Mouse (Mus musculus): ENCODE measurements around the gene Macrod1. TPM values are rescaled to one million over a fixed set of nuclear protein-coding genes. Genes with fewer than 3 reads are reported as not detected.

Macrod1 gene
- polyA plus RNA-seq, 2 experiments from 2014 or later = 2.3 TPM; not detected in 1

DNA sequence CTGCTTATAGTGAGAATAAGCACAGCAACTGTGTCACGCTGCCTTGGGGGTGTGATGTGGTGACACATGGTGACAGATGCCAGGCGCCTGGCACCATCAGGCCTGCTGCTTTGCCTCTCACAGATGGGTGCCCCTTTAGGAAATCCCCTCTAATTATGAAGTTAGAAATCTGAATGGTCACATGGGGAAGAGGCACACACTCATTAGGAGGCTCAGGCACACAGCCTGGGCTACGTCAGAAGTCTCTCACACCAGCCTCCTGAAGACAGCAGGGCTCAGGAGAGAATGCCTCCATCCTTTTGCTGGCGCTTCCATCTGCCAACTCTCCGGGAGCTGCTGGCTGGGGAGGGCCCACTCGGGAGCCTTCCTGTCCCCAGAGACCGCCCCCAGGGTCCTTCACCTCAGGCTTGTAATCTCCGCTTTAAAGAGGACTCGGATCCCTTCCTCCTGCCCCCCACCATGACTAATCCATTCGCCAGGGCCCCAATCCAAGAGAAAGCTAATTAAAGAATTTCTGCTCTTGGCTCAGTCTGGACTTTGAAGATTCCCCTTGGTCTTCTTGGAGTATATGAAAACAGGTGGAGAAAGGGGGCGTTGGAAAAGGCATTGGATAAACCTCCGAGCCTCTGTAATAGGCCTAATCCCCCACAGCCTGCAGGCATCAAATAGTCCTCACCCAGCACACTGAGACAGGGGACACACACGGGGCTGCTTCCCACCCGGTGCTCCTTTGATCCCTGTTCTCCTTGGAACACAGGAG, 26.6 kb downstream of the Macrod1 start:
- no peak for ATAC-seq

GRCm38 (mm10) chr19:7084734-7085133, 28.1 kb downstream of the Macrod1 start:
- ATAC-seq = no peak

DNA sequence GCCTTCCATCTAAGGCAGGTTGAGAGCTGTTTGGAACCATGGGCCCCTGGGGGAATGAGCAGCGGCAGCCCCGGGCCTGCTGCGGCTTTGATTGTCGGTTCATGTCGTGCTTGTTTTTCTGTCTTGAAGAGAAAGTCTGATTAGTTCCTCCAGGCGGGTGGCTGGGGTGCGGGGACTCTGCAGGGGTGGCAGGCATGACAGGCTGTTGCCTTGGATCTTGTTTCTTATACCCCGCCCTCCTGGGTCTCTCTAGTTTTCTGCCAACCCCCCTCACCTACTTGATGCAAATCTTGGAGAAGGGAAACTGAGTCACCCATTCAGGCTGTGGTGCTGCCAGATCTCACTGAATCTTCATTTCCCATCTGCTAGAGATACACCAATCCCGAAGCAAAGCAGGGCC, 31.9 kb downstream of the Macrod1 start:
- no peak for ATAC-seq

DNA sequence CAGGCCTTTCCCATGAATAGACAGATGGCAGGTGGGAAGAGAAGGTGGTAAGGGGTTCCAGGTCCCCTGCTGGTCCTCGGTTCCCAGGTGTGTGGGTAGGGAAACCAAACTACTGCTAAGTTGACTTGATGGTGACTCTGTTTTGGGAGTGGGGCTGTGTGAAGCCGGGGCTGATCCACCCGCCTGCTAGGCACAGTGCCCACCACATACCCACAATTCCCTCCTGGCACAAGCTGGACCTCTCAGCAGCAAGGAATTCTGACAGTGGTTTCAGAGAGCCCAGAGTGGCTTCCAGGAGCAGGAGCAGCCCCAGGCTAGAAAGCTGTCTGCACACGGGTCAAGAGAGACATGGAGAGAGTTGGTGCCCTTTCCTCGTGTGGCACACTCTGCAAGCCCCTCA, 32.4 kb downstream of the Macrod1 start:
- no peak for ATAC-seq

DNA sequence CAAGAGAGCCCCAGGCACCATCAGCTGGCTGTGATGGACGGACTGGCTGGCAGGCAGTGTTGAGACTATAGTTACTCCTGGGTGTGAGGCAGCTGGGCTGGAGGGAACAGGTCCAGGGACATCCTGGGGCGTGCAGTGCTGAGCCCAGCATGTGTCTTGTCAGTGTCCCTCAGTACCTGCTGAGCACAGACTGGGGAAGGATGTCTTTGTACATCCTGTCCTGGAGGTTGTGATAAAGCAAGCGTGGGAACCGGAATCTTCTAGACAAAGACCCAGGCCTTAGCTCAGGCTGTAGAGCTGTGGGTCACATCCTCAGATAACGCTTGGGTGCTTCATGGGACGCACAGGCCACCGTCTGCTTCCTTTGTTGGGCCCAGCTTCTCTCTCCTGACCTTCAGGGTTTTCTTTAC, 33.2 kb downstream of the Macrod1 start:
- no peak for ATAC-seq

DNA sequence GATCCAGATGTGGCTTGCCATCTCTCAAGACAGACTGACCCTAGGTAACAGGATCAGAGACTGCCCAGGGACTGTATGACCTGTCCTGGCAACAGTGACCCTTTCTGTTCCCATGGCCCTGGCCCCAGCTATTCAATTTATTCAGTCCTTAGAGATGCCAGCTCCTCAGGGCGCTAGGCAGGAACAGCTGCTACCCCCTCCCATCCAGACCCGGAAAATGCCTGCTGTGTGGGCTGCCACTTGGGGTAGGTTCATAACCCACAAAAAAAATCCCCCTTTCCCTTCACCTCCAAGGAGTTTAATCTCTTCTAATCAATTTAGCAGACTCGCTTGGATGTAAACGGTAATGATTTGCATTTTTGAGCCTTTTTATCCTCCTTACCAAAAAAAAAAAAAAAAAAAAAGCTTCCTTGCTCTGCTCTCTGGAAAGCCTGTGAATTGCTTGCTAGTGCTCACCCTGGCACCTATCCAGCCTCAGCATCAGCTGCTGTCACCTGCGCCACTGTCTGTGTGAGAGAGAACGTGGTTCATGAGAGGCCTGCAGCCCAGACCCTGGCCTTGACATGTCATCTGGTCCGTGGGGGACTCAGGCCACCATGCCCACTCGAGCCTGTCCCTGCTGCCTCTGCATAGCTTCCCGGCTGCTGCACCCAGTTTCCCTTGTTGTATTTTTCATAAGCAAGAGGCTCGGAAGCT, 33.9 kb downstream of the Macrod1 start:
- ATAC-seq = no peak

- no peak for ATAC-seq
Measured at GRCm38 (mm10) chr19:7091448-7092050, 34.9 kb downstream of the Macrod1 start.

DNA sequence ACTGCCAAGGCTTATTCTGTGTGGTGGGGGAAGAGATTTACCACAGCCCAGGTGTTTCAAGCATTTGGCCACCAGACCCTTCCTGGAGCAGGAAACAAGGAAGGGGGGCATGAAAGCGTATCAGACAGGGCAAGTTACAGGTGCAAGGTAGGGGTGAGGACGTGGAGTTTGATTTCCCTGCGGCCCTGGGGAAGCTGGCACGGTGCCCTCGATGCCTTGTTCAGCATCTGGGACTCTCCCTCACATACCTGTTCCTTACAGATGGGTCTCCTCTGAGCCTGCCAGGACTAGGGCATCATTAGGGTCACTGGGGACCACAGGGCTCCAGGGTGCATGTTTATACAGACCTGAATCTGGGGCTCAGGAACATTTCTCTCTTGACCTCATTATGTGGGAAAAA, 36.1 kb downstream of the Macrod1 start:
- no peak for ATAC-seq

GRCm38 (mm10) chr19:7099620-7100155, 43.1 kb downstream of the Macrod1 start:
- ATAC-seq = no peak

- ATAC-seq = no peak
Measured at GRCm38 (mm10) chr19:7102039-7102438, 45.4 kb downstream of the Macrod1 start.

GRCm38 (mm10) chr19:7103349-7103992, 46.9 kb downstream of the Macrod1 start:
- no peak for ATAC-seq

DNA sequence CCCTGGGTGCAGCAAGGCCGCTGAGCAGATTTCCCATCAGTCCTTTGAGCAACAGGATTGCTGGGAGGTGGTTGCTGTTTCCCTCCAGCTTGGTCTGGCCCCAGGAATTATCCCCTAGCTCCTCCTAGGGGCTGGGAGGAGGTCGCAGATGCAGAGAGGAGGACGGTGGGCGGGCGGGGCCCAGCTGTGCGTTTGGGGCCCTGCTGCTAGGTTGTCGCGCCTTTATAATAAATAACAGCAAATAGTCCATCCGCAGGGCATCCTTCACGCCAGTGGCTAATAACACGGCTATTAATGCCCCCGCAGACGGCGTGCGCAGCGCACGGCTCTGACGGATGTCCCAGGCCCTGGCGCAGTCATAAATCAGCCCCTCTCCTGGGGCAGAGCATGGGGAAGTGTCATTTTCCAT, 47.4 kb downstream of the Macrod1 start:
- no peak for ATAC-seq

DNA sequence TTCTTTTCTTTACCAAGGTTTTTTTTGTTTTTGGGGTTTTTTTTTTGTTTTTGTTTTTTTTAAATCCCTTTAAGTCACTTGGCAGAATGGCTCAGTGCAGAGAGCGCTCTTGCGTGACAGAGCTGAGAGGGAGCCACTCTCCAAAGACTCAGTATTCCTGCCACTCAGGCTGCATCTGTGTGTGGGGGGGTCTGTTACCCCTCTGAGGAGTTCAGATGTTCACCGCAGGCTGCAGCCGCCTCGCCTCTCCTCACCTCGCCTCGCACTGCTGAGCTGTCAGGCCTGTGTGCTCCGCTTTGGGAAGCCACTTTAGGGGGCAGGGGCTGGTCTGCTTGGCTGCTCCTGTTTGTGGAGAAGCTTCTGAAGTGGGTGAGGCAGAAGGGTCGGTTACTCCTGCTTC, 48.9 kb downstream of the Macrod1 start, which contains the start of gene Flrt1:
Gene Flrt1 (minus strand): TSS at position 186 of the 400 bp plus-strand sequence.
- ATAC-seq = no peak

DNA sequence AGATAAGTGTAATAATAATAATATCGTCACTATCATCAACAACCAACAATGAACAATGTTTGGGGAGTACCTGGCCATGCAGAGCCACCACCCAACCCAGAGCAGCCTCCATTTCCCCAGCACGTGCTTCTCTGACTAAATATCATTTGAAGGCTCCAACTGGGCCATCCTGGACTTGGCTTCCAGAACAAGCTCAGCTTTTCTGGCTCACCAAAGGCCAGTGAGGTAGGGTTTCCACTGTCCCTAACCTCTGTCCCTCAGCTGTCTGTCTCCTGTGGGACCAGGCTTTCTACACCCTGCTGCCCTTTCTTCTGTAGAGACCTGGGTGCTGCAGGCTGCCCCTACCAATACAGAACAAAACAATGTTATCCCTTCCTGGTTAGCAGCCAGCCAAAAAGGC, 50.0 kb downstream of the Macrod1 start:
- no peak for ATAC-seq

- ATAC-seq = no peak
Measured at GRCm38 (mm10) chr19:7107174-7107573, 50.6 kb downstream of the Macrod1 start.

DNA sequence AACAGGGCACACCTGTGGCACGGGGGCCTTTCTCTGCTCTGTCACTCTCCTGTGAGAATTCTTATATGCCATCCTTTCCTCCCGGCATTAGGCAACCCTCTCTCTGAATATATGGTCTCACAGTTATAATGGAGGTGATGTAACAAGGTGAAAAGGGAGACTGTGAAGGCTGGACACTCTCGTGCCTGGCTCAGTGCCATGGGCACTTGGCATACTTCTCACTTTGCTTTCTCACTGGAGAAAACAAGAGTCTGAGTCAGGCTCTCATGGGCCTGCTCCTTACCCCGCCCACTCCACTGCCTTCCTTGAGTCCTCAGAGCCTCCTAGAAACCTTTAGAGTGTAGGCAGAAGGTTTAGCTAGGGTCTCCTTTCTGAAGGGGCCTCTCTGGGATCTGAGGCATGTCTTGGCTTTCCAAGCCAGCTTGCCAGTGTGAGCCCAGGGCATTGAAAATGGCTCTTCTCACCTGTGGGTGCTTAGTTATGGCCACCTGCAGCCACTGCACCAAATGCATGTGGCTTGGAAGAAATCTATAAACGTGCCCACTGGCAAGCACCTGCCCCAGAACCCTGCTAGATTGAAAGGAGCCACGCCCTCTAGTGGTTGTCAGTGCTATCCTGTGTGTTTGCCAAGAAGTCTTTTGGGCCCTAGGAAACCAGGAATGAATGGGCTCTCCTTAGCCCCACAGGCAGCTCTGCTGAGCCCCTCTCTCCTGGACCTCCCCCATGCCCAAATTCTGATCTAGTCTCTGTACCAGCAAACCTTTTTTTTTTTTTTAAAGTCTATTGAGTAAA, 51.7 kb downstream of the Macrod1 start:
- ATAC-seq = no peak

DNA sequence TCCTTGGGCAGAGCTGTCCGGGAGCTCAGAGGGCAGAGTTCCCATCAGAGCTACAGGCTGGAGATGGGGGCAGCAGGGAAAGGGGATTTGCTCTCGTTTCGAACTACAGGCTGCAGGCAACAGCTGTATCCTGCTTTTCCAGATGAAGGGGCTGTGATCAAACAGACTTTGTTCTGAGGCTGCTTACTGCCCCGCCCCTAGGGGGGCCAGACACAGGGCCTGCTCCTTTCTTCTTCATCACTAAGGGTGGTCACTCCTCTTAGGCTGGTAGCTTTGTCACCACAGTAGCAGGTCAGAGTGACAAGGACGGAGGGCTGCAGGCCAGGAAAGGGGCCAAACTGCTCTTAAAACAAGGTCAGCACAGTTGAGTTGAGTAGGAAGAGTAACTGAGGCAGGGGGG, 53.5 kb downstream of the Macrod1 start:
- ATAC-seq = no peak

- no peak for ATAC-seq
Measured at GRCm38 (mm10) chr19:7110875-7111274, 54.3 kb downstream of the Macrod1 start.

DNA sequence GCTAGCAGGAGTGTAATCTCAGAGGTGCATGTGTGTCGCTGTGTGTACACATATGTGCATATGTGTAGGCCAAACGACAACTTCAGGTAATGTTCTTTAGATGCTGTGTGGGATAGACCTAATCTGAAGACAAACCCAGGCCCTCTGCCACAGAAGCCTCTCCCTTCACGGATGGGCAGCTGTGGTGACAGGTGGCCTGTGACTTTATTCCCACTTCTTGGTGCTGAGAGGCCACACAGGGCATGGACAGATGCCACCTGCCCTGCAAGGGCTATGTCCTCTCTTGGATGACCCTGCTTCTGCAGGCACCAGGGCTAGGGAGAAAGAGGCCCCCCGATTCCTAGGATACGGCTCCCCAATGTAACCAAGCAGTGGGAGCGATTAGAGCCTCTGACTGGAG, 54.7 kb downstream of the Macrod1 start:
- ATAC-seq = no peak

GRCm38 (mm10) chr19:7111710-7112109, 55.1 kb downstream of the Macrod1 start:
- ATAC-seq = no peak

DNA sequence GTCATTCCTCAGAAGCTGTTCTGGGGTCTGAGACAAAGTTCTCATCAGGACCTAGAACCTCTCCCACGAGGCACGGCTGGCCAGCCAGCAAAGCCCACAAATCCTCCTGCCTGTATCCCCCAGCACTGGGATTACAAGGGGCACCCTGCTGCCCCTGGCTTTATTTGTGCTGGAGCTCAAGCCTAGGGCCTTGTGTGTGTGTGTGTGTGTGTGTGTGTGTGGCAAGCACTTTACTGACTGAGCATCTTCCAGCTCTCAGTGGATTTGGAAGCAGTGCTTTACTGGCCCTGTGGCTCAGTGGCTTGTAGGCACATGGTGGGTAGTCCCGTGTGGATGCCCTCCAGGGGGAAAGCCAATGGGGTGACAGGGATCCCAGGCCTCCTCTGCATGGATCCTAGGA, 56.0 kb downstream of the Macrod1 start:
- ATAC-seq = no peak

- no peak for ATAC-seq
Measured at GRCm38 (mm10) chr19:7113574-7113973, 57.0 kb downstream of the Macrod1 start.
